Mouse (Mus musculus): ENCODE results near the gene Caln1. TPM values are rescaled to one million over a fixed set of nuclear protein-coding genes. Genes with fewer than 3 reads are reported as not detected.

The Caln1 gene
- total and polyA plus RNA-seq, 2 experiments from 2014 or later, result not detected

- WGBS, result 81% methylated on average over 5 of the region's 5 CpGs
- no peak overlapping the region for H3K27ac ChIP-seq (ENCODE audit: low read depth)
- H3K9me3 ChIP-seq (replicated peaks; ENCODE audit: control insufficient read depth, low read length), result no peaks in the 10 kb centered on the region
- ATAC-seq (ENCODE audit: insufficient read depth, low read depth) (no peak), DNase-seq (ENCODE audit: low spot score) (no peak)
- H3K4me3 ChIP-seq (ENCODE audit: low read depth, low read length), result no peak overlapping the region
- H3K27me3 ChIP-seq (ENCODE audit: control insufficient read depth, insufficient read depth, low read length), result no peaks in the 10 kb centered on the region
- no peaks in the 10 kb centered on the region for H3K4me1 ChIP-seq (ENCODE audit: control insufficient read depth, insufficient read depth)
- H3K36me3 ChIP-seq (replicated peaks; ENCODE audit: control insufficient read depth, insufficient read depth, low read length), result no peaks in the 10 kb centered on the region
- H3K9ac ChIP-seq (replicated peaks; ENCODE audit: low read depth, low read length), result no peak overlapping the region
- TF ChIP-seq CTCF (IDR thresholded peaks at IDR 0.05; ENCODE audit: low read depth), result no peak
- no peak for TF ChIP-seq EP300 (IDR thresholded peaks at IDR 0.05; ENCODE audit: low read depth)
- H3K4me2 ChIP-seq (ENCODE audit: low read depth, low read length), result no peak overlapping the region
Measured at GRCm38 (mm10) chr5:130491471-130491870, 122.2 kb downstream of the Caln1 start.

- no peaks in the 10 kb centered on the region for H3K4me1 ChIP-seq (ENCODE audit: control insufficient read depth, insufficient read depth)
- H3K27ac ChIP-seq (ENCODE audit: low read depth), result no peak overlapping the region
- no peak overlapping the region for H3K4me2 ChIP-seq (ENCODE audit: low read depth, low read length)
- DNase-seq (ENCODE audit: low spot score) (no peak), ATAC-seq (ENCODE audit: insufficient read depth, low read depth) (no peak)
- TF ChIP-seq CTCF (IDR thresholded peaks at IDR 0.05; ENCODE audit: low read depth) (no peak), EP300 (IDR thresholded peaks at IDR 0.05; ENCODE audit: low read depth) (no peak)
- H3K27me3 ChIP-seq (ENCODE audit: control insufficient read depth, insufficient read depth, low read length), result no peaks in the 10 kb centered on the region
- H3K9ac ChIP-seq (replicated peaks; ENCODE audit: low read depth, low read length), result no peak overlapping the region
- H3K4me3 ChIP-seq (ENCODE audit: low read depth, low read length), result no peak overlapping the region
- H3K36me3 ChIP-seq (replicated peaks; ENCODE audit: control insufficient read depth, insufficient read depth, low read length), result no peaks in the 10 kb centered on the region
- WGBS, result 73% methylated on average over 7 of the region's 7 CpGs
- no peaks in the 10 kb centered on the region for H3K9me3 ChIP-seq (replicated peaks; ENCODE audit: control insufficient read depth, low read length)
Measured at GRCm38 (mm10) chr5:130492305-130492704, 123.0 kb downstream of the Caln1 start.

DNA sequence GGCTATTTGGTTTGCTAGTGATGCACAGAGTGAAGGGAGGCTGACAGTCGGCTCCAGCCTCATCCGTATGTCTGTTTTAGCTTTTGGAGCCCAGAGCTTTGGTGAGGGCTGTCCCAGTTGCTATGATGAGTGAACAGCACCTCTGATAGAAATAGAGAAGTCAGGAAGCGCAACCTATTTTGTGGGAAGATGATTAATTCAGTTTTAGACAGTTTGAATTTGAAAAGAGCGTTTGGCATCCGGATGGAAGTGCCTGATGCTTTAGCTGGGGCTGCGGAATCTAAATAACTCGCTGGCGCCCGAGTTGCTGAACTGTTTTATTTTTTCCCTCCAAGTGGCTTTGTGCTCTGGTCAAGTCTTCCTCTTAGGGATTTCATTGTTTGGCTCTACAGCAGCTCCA lies 133.3 kb downstream of the Caln1 start:
- no peaks in the 10 kb centered on the region for H3K9me3 ChIP-seq (replicated peaks; ENCODE audit: control insufficient read depth, low read length)
- H3K9ac ChIP-seq (replicated peaks; ENCODE audit: low read depth, low read length), result no peak overlapping the region
- H3K27ac ChIP-seq (ENCODE audit: low read depth), result no peak overlapping the region
- ATAC-seq (ENCODE audit: insufficient read depth, low read depth) (no peak), DNase-seq (ENCODE audit: low spot score) (no peak)
- H3K4me3 ChIP-seq (ENCODE audit: low read depth, low read length), result no peak overlapping the region
- H3K36me3 ChIP-seq (replicated peaks; ENCODE audit: control insufficient read depth, insufficient read depth, low read length), result no peaks in the 10 kb centered on the region
- H3K4me2 ChIP-seq (ENCODE audit: low read depth, low read length), result no peak overlapping the region
- TF ChIP-seq CTCF (IDR thresholded peaks at IDR 0.05; ENCODE audit: low read depth) (no peak), EP300 (IDR thresholded peaks at IDR 0.05; ENCODE audit: low read depth) (no peak)
- whole genome bisulfite sequencing, result 68% methylated on average over 9 of the region's 9 CpGs
- no peaks in the 10 kb centered on the region for H3K27me3 ChIP-seq (ENCODE audit: control insufficient read depth, insufficient read depth, low read length)
- no peaks in the 10 kb centered on the region for H3K4me1 ChIP-seq (ENCODE audit: control insufficient read depth, insufficient read depth)

DNA sequence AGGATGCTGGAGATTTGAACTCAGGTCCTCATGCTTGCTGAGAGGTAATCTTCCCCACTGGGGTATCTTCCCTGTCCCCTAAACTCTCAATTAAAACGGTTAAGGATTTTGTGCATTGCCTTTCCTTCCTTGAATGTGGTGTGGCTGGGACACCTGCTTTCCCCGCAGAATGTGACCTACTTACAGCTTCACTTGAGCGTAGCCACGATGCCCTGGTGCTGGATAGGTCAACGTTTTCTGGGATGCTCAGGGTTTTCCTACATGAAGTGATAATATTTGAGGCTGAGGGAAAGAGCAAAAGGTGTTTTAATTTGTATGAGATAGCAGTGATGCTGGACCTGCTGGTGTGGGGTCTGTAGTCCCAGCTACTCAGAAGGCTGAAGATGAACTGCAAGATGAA lies 135.6 kb downstream of the Caln1 start:
- Histone ChIP-seq H3K27me3 (ENCODE audit: control insufficient read depth, insufficient read depth, low read length) (no peaks in the 10 kb centered on the region), H3K4me3 (ENCODE audit: low read depth, low read length) (no peak overlapping the region), H3K27ac (ENCODE audit: low read depth) (no peak overlapping the region), H3K36me3 (replicated peaks; ENCODE audit: control insufficient read depth, insufficient read depth, low read length) (no peaks in the 10 kb centered on the region), H3K9me3 (replicated peaks; ENCODE audit: control insufficient read depth, low read length) (no peaks in the 10 kb centered on the region), H3K4me1 (ENCODE audit: control insufficient read depth, insufficient read depth) (no peaks in the 10 kb centered on the region), H3K9ac (replicated peaks; ENCODE audit: low read depth, low read length) (no peak overlapping the region), H3K4me2 (ENCODE audit: low read depth, low read length) (no peak overlapping the region)
- DNase-seq (ENCODE audit: low spot score) (no peak), ATAC-seq (ENCODE audit: insufficient read depth, low read depth) (no peak)
- WGBS, result 72% methylated on average over 5 of the region's 5 CpGs
- no peak for TF ChIP-seq EP300 (IDR thresholded peaks at IDR 0.05; ENCODE audit: low read depth)

DNA sequence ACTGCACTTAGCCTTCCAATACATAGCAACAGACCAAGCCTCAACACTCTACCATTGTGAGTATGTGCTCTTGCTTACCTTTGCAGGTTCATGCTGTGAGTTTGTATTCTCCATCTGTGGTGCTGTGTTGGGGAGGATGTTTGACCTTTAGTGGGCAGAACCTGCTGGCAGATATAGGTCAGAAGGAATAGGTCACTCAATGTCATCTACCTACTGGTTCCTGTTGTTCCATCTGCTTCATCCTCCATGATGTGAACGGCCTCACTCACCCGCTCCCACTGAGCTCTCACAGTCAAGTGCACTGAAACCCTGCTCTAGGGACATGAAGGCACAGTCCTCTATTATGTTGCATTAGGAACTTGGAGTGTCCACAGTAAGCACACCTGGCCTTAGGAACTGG lies 141.3 kb downstream of the Caln1 start:
- H3K27me3 ChIP-seq (ENCODE audit: control insufficient read depth, insufficient read depth, low read length), result no peaks in the 10 kb centered on the region
- H3K4me2 ChIP-seq (ENCODE audit: low read depth, low read length), result no peak overlapping the region
- ATAC-seq (ENCODE audit: insufficient read depth, low read depth) (no peak), DNase-seq (ENCODE audit: low spot score) (no peak)
- H3K9me3 ChIP-seq (replicated peaks; ENCODE audit: control insufficient read depth, low read length), result peaks cover 4% of the 10 kb centered on the region; the same call in 1 of the 2 replicates
- H3K4me3 ChIP-seq (ENCODE audit: low read depth, low read length), result no peak overlapping the region
- no peak overlapping the region for H3K27ac ChIP-seq (ENCODE audit: low read depth)
- TF ChIP-seq EP300 (IDR thresholded peaks at IDR 0.05; ENCODE audit: low read depth) (no peak), CTCF (IDR thresholded peaks at IDR 0.05; ENCODE audit: low read depth) (no peak)
- 87% methylated on average over 2 of the region's 2 CpGs for WGBS
- no peak overlapping the region for H3K9ac ChIP-seq (replicated peaks; ENCODE audit: low read depth, low read length)
- no peaks in the 10 kb centered on the region for H3K36me3 ChIP-seq (replicated peaks; ENCODE audit: control insufficient read depth, insufficient read depth, low read length)
- H3K4me1 ChIP-seq (ENCODE audit: control insufficient read depth, insufficient read depth), result no peaks in the 10 kb centered on the region

- TF ChIP-seq CTCF (IDR thresholded peaks at IDR 0.05; ENCODE audit: low read depth) (no peak), EP300 (IDR thresholded peaks at IDR 0.05; ENCODE audit: low read depth) (no peak)
- H3K4me1 ChIP-seq (ENCODE audit: control insufficient read depth, insufficient read depth), result no peaks in the 10 kb centered on the region
- no peak overlapping the region for H3K4me2 ChIP-seq (ENCODE audit: low read depth, low read length)
- ATAC-seq (ENCODE audit: insufficient read depth, low read depth) (no peak), DNase-seq (ENCODE audit: low spot score) (no peak)
- 74% methylated on average over 6 of the region's 6 CpGs for WGBS
- H3K36me3 ChIP-seq (replicated peaks; ENCODE audit: control insufficient read depth, insufficient read depth, low read length), result no peaks in the 10 kb centered on the region
- H3K27me3 ChIP-seq (ENCODE audit: control insufficient read depth, insufficient read depth, low read length), result no peaks in the 10 kb centered on the region
- H3K9me3 ChIP-seq (replicated peaks; ENCODE audit: control insufficient read depth, low read length), result peaks cover 4% of the 10 kb centered on the region; the same call in 1 of the 2 replicates
- no peak overlapping the region for H3K9ac ChIP-seq (replicated peaks; ENCODE audit: low read depth, low read length)
- H3K27ac ChIP-seq (ENCODE audit: low read depth), result no peak overlapping the region
- H3K4me3 ChIP-seq (ENCODE audit: low read depth, low read length), result no peak overlapping the region
Measured at GRCm38 (mm10) chr5:130515395-130515794, 146.1 kb downstream of the Caln1 start.
